Mouse (Mus musculus) forebrain, embryonic 10.5 days (tissue): Measurements from ENCODE around the gene Mfng. TPM values are rescaled to one million over a fixed set of nuclear protein-coding genes. Genes with fewer than 3 reads are reported as not detected.

ENCODE experiments used
- DNase-seq: peaks from one replicate; pipeline ENCODE4 v3.0.0-alpha.2; 2017; ENCODE audit warnings: low spot score; ENCODE audit errors: extremely low spot score
- H3K27ac ChIP-seq: fragments of 300-500 bp; sonication (generic); 2 replicates; pipeline ENCODE4 v1.5.1; 2016; ENCODE audit warnings: mild to moderate bottlenecking
- H3K27me3 ChIP-seq: fragments of 300-500 bp; sonication (generic); 2 replicates; pipeline ENCODE4 v1.6.1; 2016; ENCODE audit warnings: mild to moderate bottlenecking; ENCODE audit not compliant: poor library complexity, severe bottlenecking
- H3K36me3 ChIP-seq: fragments of 300-500 bp; sonication (generic); replicated peaks from 2 replicates; pipeline ENCODE4 v1.6.1; 2016; ENCODE audit warnings: mild to moderate bottlenecking, moderate library complexity
- H3K4me1 ChIP-seq: fragments of 300-500 bp; sonication (generic); 2 replicates; pipeline ENCODE4 v1.6.1; 2016
- H3K4me3 ChIP-seq: fragments of 300-500 bp; sonication (generic); 2 replicates; pipeline ENCODE4 v1.5.1; 2016; ENCODE audit warnings: mild to moderate bottlenecking, moderate library complexity
- H3K9me3 ChIP-seq: fragments of 300-500 bp; sonication (generic); 2 replicates; pipeline ENCODE4 v1.6.1; 2016; ENCODE audit warnings: mild to moderate bottlenecking, moderate library complexity
- WGBS: fragments of 180-500 bp; shearing (Covaris S2); methylation state at CpG from one replicate; pipeline ENCODE4 v1.1.7; 2016; 5-methylcytosine and 5-hydroxymethylcytosine counted together
- polyA plus RNA-seq: library from polyadenylated mRNA; unstranded; fragments of >200 nt; fragmentation: Nextera tagmentation; extraction: Ambion mirVana; gene quantifications from 2 replicates; pipeline ENCODE4 v1.2.1, GENCODE M21; 2016

Mfng gene
- polyA plus RNA-seq, 1 experiment from 2014 or later, result 83.6 TPM

- H3K4me1 ChIP-seq, result peaks cover 75% of the 10 kb centered on the region
- H3K4me3 ChIP-seq, result peak overlapping the region; percentile 56
- DNase-seq, result peak; percentile 29
- peaks cover 43% of the 10 kb centered on the region for H3K36me3 ChIP-seq
- H3K9me3 ChIP-seq, result no peaks in the 10 kb centered on the region
- 37% methylated on average over 9 of the region's 9 CpGs for WGBS
- H3K27me3 ChIP-seq, result peaks cover 11% of the 10 kb centered on the region; the same call in 1 of the 2 replicates
- peak overlapping the region; percentile 94 for H3K27ac ChIP-seq
Measured at GRCm38 (mm10) chr15:78770234-78770982, 2.9 kb downstream of the Mfng start.

GRCm38 (mm10) chr15:78769064-78769463 is 4.2 kb downstream of the Mfng start:
- Histone ChIP-seq H3K27ac (peak overlapping the region; percentile 94), H3K9me3 (no peaks in the 10 kb centered on the region), H3K36me3 (peaks cover 55% of the 10 kb centered on the region), H3K4me3 (peak overlapping the region; percentile 56), H3K4me1 (peaks cover 66% of the 10 kb centered on the region), H3K27me3 (peaks cover 11% of the 10 kb centered on the region; the same call in 1 of the 2 replicates)
- no peak for DNase-seq
- WGBS, result 89% methylated on average over 4 of the region's 4 CpGs

- Histone ChIP-seq H3K27me3 (no peaks in the 10 kb centered on the region), H3K9me3 (no peaks in the 10 kb centered on the region), H3K4me3 (no peak overlapping the region), H3K27ac (peak overlapping the region; percentile 65; the same call in 1 of the 2 replicates), H3K4me1 (peaks cover 39% of the 10 kb centered on the region), H3K36me3 (peaks cover 97% of the 10 kb centered on the region)
- no peak for DNase-seq
- 87% methylated on average over 5 of the region's 5 CpGs for WGBS
Measured at GRCm38 (mm10) chr15:78763704-78764103, 9.6 kb downstream of the Mfng start.

- H3K36me3 ChIP-seq, result peaks cover 97% of the 10 kb centered on the region
- 51% methylated on average over 9 of the region's 10 CpGs for WGBS
- no peak overlapping the region for H3K4me3 ChIP-seq
- H3K9me3 ChIP-seq, result no peaks in the 10 kb centered on the region
- peak overlapping the region; percentile 65; the same call in 1 of the 2 replicates for H3K27ac ChIP-seq
- H3K4me1 ChIP-seq, result peaks cover 37% of the 10 kb centered on the region
- no peak for DNase-seq
- no peaks in the 10 kb centered on the region for H3K27me3 ChIP-seq
Measured at GRCm38 (mm10) chr15:78763210-78763609, 10.1 kb downstream of the Mfng start.

- peaks cover 34% of the 10 kb centered on the region for H3K4me1 ChIP-seq
- peaks cover 97% of the 10 kb centered on the region for H3K36me3 ChIP-seq
- 93% methylated on average over 13 of the region's 13 CpGs for WGBS
- no peaks in the 10 kb centered on the region for H3K27me3 ChIP-seq
- no peaks in the 10 kb centered on the region for H3K9me3 ChIP-seq
- 0 out of 2 replicates have a peak overlapping the region, but pooled peaks have one; percentile 4 for H3K27ac ChIP-seq
- H3K4me3 ChIP-seq, result no peak overlapping the region
- DNase-seq, result no peak
Measured at GRCm38 (mm10) chr15:78761112-78761511, 12.2 kb downstream of the Mfng start.

GRCm38 (mm10) chr15:78758132-78758531 is 15.1 kb downstream of the Mfng start:
- H3K27me3 ChIP-seq, result no peaks in the 10 kb centered on the region
- H3K27ac ChIP-seq, result no peak overlapping the region
- no peaks in the 10 kb centered on the region for H3K9me3 ChIP-seq
- peaks cover 38% of the 10 kb centered on the region for H3K4me1 ChIP-seq
- peaks cover 78% of the 10 kb centered on the region for H3K36me3 ChIP-seq
- no peak overlapping the region for H3K4me3 ChIP-seq
- WGBS, result 89% methylated on average over 6 of the region's 6 CpGs
- DNase-seq, result no peak

GRCm38 (mm10) chr15:78755966-78756725 is 17.1 kb downstream of the Mfng start:
- Histone ChIP-seq H3K9me3 (no peaks in the 10 kb centered on the region), H3K4me1 (peaks cover 31% of the 10 kb centered on the region), H3K27me3 (no peaks in the 10 kb centered on the region), H3K36me3 (peaks cover 61% of the 10 kb centered on the region), H3K4me3 (no peak overlapping the region), H3K27ac (0 out of 2 replicates have a peak overlapping the region, but pooled peaks have one; percentile 11)
- no peak for DNase-seq
- 89% methylated on average over 12 of the region's 12 CpGs for WGBS

GRCm38 (mm10) chr15:78755226-78755625 is 18.0 kb downstream of the Mfng start:
- Histone ChIP-seq H3K4me1 (peaks cover 40% of the 10 kb centered on the region), H3K4me3 (no peak overlapping the region), H3K27me3 (no peaks in the 10 kb centered on the region), H3K36me3 (peaks cover 52% of the 10 kb centered on the region), H3K9me3 (no peaks in the 10 kb centered on the region), H3K27ac (peak overlapping the region; percentile 56)
- DNase-seq, result no peak
- 84% methylated on average over 3 of the region's 3 CpGs for WGBS

GRCm38 (mm10) chr15:78754144-78754543 is 19.1 kb downstream of the Mfng start:
- 85% methylated on average over 5 of the region's 5 CpGs for WGBS

GRCm38 (mm10) chr15:78752991-78753390 is 20.3 kb downstream of the Mfng start:
- Histone ChIP-seq H3K36me3 (peaks cover 29% of the 10 kb centered on the region), H3K27ac (no peak overlapping the region), H3K4me3 (no peak overlapping the region)

More at GRCm38 (mm10) chr15:78754144-78754543, 19.1 kb downstream of the Mfng start:
- Histone ChIP-seq H3K9me3 (no peaks in the 10 kb centered on the region), H3K4me1 (peaks cover 41% of the 10 kb centered on the region), H3K27ac (peak overlapping the region; percentile 56; the same call in 1 of the 2 replicates), H3K27me3 (no peaks in the 10 kb centered on the region), H3K36me3 (peaks cover 41% of the 10 kb centered on the region), H3K4me3 (no peak overlapping the region)
- DNase-seq, result no peak

GRCm38 (mm10) chr15:78750608-78751350 is 22.5 kb downstream of the Mfng start:
- peaks cover 35% of the 10 kb centered on the region for H3K4me1 ChIP-seq
- no peak overlapping the region for H3K27ac ChIP-seq
- DNase-seq, result no peak
- 61% methylated on average over 6 of the region's 6 CpGs for WGBS
- H3K27me3 ChIP-seq, result no peaks in the 10 kb centered on the region
- H3K4me3 ChIP-seq, result no peak overlapping the region
- H3K36me3 ChIP-seq, result peaks cover 7% of the 10 kb centered on the region; the same call in 1 of the 2 replicates
- no peaks in the 10 kb centered on the region for H3K9me3 ChIP-seq

More at GRCm38 (mm10) chr15:78752991-78753390, 20.3 kb downstream of the Mfng start:
- H3K9me3 ChIP-seq, result no peaks in the 10 kb centered on the region
- no peaks in the 10 kb centered on the region for H3K27me3 ChIP-seq
- DNase-seq, result no peak
- H3K4me1 ChIP-seq, result peaks cover 41% of the 10 kb centered on the region

GRCm38 (mm10) chr15:78749855-78750254 is 23.4 kb downstream of the Mfng start:
- Histone ChIP-seq H3K4me1 (peaks cover 27% of the 10 kb centered on the region), H3K27me3 (no peaks in the 10 kb centered on the region), H3K4me3 (no peak overlapping the region), H3K36me3 (peaks cover 1% of the 10 kb centered on the region; the same call in 1 of the 2 replicates), H3K27ac (no peak overlapping the region), H3K9me3 (no peaks in the 10 kb centered on the region)
- 63% methylated on average over 5 of the region's 5 CpGs for WGBS
- DNase-seq, result no peak
